In genomic region chr6:61614920-61615319, GRCm38 (mm10) we compare ENCODE assay signal across 22 mouse cellular contexts.
DNase-seq lines count a peak whose midpoint lies in the region; ATAC-seq lines count a peak whose summit lies in the region.
"Had no signal": no experiment of that assay in that cellular context is flagged by ENCODE, and none has a peak within 500 bp of the region (broad histone marks: within the 10 kb centered on the region; RNA-seq: fewer than 3 reads in every experiment).

No protein-coding gene starts in this region.

- 0 out of 2 replicates have a peak, but pooled peaks have one; percentile 56 for ATAC-seq in hindbrain, embryonic 16.5 days
- ATAC-seq in hindbrain, embryonic 12.5 days (ENCODE audit: low FRiP score): no peak
- ATAC-seq in neural tube, embryonic 13.5 days (ENCODE audit: low read depth): peak; percentile 76; the same call in 1 of the 2 replicates
- no peak for ATAC-seq in neural tube, embryonic 15.5 days (ENCODE audit: low FRiP score)
- ATAC-seq: activated CD4-positive, CD25-positive, alpha-beta regulatory T cell, adult 4 months; forebrain, embryonic 14.5 days; Patski had no signal

- no peak overlapping the region for H3K4me2 ChIP-seq in hindbrain, embryonic 16.5 days (ENCODE audit: low read length)
- H3K4me2 ChIP-seq in hindbrain, embryonic 12.5 days (replicated peaks): no peak overlapping the region
- no peak overlapping the region for H3K4me2 ChIP-seq in neural tube, embryonic 13.5 days
- H3K4me2 ChIP-seq in neural tube, embryonic 15.5 days: no peak overlapping the region
- H3K4me2 ChIP-seq: embryonic facial prominence, embryonic 15.5 days; heart, embryonic 13.5 days; hindbrain, embryonic 14.5 days had no signal

- 57% methylated on average over 4 of the region's 4 CpGs for whole genome bisulfite sequencing in hindbrain, embryonic 16.5 days
- 66% methylated on average over 4 of the region's 4 CpGs for WGBS in hindbrain, embryonic 12.5 days
- 40% methylated on average over 4 of the region's 4 CpGs for WGBS in neural tube, embryonic 13.5 days
- WGBS in neural tube, embryonic 15.5 days: 38% methylated on average over 4 of the region's 4 CpGs

- no peak overlapping the region for H3K9ac ChIP-seq in hindbrain, embryonic 16.5 days (ENCODE audit: low read depth, low read length)
- no peak overlapping the region for H3K9ac ChIP-seq in hindbrain, embryonic 12.5 days
- no peak overlapping the region for H3K9ac ChIP-seq in neural tube, embryonic 13.5 days
- no peak overlapping the region for H3K9ac ChIP-seq in neural tube, embryonic 15.5 days (replicated peaks)
- H3K9ac ChIP-seq: embryonic facial prominence, embryonic 15.5 days; heart, embryonic 13.5 days; hindbrain, embryonic 14.5 days had no signal

- no peaks in the 10 kb centered on the region for H3K27me3 ChIP-seq in hindbrain, embryonic 16.5 days (replicated peaks; ENCODE audit: control insufficient read depth, insufficient read depth, low read length)
- H3K27me3 ChIP-seq in hindbrain, embryonic 12.5 days: no peaks in the 10 kb centered on the region
- H3K27me3 ChIP-seq in neural tube, embryonic 13.5 days: no peaks in the 10 kb centered on the region
- no peaks in the 10 kb centered on the region for H3K27me3 ChIP-seq in neural tube, embryonic 15.5 days (replicated peaks)
- H3K27me3 ChIP-seq: CH12.LX; embryonic facial prominence, embryonic 15.5 days; heart, embryonic 13.5 days had no signal

- H3K27ac ChIP-seq in hindbrain, embryonic 16.5 days (ENCODE audit: low read depth, low read length): no peak overlapping the region
- no peak overlapping the region for H3K27ac ChIP-seq in hindbrain, embryonic 12.5 days
- H3K27ac ChIP-seq in neural tube, embryonic 13.5 days (replicated peaks): 0 out of 2 replicates have a peak overlapping the region, but pooled peaks have one; percentile 6
- H3K27ac ChIP-seq in neural tube, embryonic 15.5 days (replicated peaks): no peak overlapping the region
- H3K27ac ChIP-seq: embryonic facial prominence, embryonic 15.5 days; forebrain, embryonic 10.5 days; gastrocnemius, adult 2 months; heart, embryonic 13.5 days; hindbrain, embryonic 14.5 days had no signal

- no peak overlapping the region for H3K4me3 ChIP-seq in hindbrain, embryonic 16.5 days (ENCODE audit: low read length)
- H3K4me3 ChIP-seq in hindbrain, embryonic 12.5 days: no peak overlapping the region
- no peak overlapping the region for H3K4me3 ChIP-seq in neural tube, embryonic 13.5 days
- no peak overlapping the region for H3K4me3 ChIP-seq in neural tube, embryonic 15.5 days (replicated peaks)
- H3K4me3 ChIP-seq: embryonic facial prominence, embryonic 15.5 days; erythroblast, embryonic 14.5 days; forebrain, embryonic 10.5 days; gastrocnemius, adult 2 months; heart, embryonic 13.5 days had no signal

- H3K4me1 ChIP-seq in hindbrain, embryonic 16.5 days (ENCODE audit: control insufficient read depth, insufficient read depth, low read depth, low read length): no peaks in the 10 kb centered on the region
- H3K4me1 ChIP-seq in hindbrain, embryonic 12.5 days: no peaks in the 10 kb centered on the region
- peaks cover 8% of the 10 kb centered on the region; the same call in 1 of the 2 replicates for H3K4me1 ChIP-seq in neural tube, embryonic 13.5 days (replicated peaks)
- H3K4me1 ChIP-seq in neural tube, embryonic 15.5 days: no peaks in the 10 kb centered on the region
- H3K4me1 ChIP-seq: embryonic facial prominence, embryonic 15.5 days; forebrain, embryonic 10.5 days; heart, embryonic 13.5 days had no signal

- H3K9me3 ChIP-seq in hindbrain, embryonic 16.5 days (ENCODE audit: control insufficient read depth, low read length): no peaks in the 10 kb centered on the region
- H3K9me3 ChIP-seq in hindbrain, embryonic 12.5 days (replicated peaks): no peaks in the 10 kb centered on the region
- H3K9me3 ChIP-seq in neural tube, embryonic 13.5 days: no peaks in the 10 kb centered on the region
- no peaks in the 10 kb centered on the region for H3K9me3 ChIP-seq in neural tube, embryonic 15.5 days (replicated peaks)
- H3K9me3 ChIP-seq: embryonic facial prominence, embryonic 15.5 days; forebrain, embryonic 10.5 days; heart, embryonic 13.5 days had no signal

- H3K36me3 ChIP-seq in hindbrain, embryonic 16.5 days (ENCODE audit: control insufficient read depth, insufficient read depth, low read length): no peaks in the 10 kb centered on the region
- H3K36me3 ChIP-seq in hindbrain, embryonic 12.5 days: no peaks in the 10 kb centered on the region
- H3K36me3 ChIP-seq in neural tube, embryonic 13.5 days: no peaks in the 10 kb centered on the region
- H3K36me3 ChIP-seq in neural tube, embryonic 15.5 days: no peaks in the 10 kb centered on the region
- H3K36me3 ChIP-seq: embryonic facial prominence, embryonic 15.5 days; forebrain, embryonic 10.5 days; heart, embryonic 13.5 days had no signal

- intact Hi-C loops in heart, postnatal 14 days (cut with DNase I): no loop called here

- DNase-seq in retina, embryonic 14.5 days (ENCODE audit: low spot score): peak; percentile 38
- no peak for DNase-seq in heart, postnatal 14 days
- DNase-seq: adrenal gland, postnatal 14 days; cerebellum, adult 18-20 months; cerebellum, adult 9-11 months; cerebellum, postnatal 36 days; gastrocnemius, adult 2 months; gastrocnemius, postnatal 25 days; heart, postnatal 4 days had no signal

Comparison
In these comparisons a context has a peak if more than half of its experiments do, and no peak if none do; other contexts are left out.
1. ATAC-seq: peak in hindbrain, embryonic 16.5 days (single experiment) and neural tube, embryonic 13.5 days (single experiment); none in hindbrain, embryonic 12.5 days (single experiment) and neural tube, embryonic 15.5 days (single experiment).